Mouse (Mus musculus): Measurements from ENCODE around the gene Sult5a1.

Gene Sult5a1

GRCm38 (mm10) chr8:123097786-123098584 lies 60.1 kb downstream of the Sult5a1 start:
- DNase-seq: peak; percentile 30

GRCm38 (mm10) chr8:123097216-123097615 lies 60.9 kb downstream of the Sult5a1 start:
- DNase-seq: no peak

Measured in cerebellum, adult 11-12 months (tissue).